Mouse (Mus musculus) lung, embryonic 14.5 days (tissue): ENCODE measurements around the gene Sh3pxd2b. TPM values are rescaled to one million over a fixed set of nuclear protein-coding genes. Genes with fewer than 3 reads are reported as not detected.

Source experiments
- ATAC-seq: fragments of 200-750 bp; cut with Nextera tagmentation; 2 replicates; pipeline ENCODE4 v1.8.0; 2017; ENCODE audit warnings: mild to moderate bottlenecking, moderate TSS enrichment, moderate library complexity; ENCODE audit not compliant: insufficient read depth
- DNase-seq: peaks from one replicate; pipeline ENCODE4 v3.0.0-alpha.2; 2015
- H3K27ac ChIP-seq: fragments of 300-500 bp; sonication (generic); 2 replicates; pipeline ENCODE4 v1.5.1; 2014; ENCODE audit warnings: low read depth, mild to moderate bottlenecking, moderate library complexity
- H3K27me3 ChIP-seq: fragments of 300-500 bp; sonication (generic); 2 replicates; pipeline ENCODE4 v1.6.1; 2014; ENCODE audit warnings: low read length, control low read depth; ENCODE audit not compliant: insufficient read depth
- H3K36me3 ChIP-seq: fragments of 300-500 bp; sonication (generic); 2 replicates; pipeline ENCODE4 v1.6.1; 2014; ENCODE audit warnings: control low read depth; ENCODE audit not compliant: insufficient read depth
- H3K4me1 ChIP-seq: fragments of 300-500 bp; sonication (generic); 2 replicates; pipeline ENCODE4 v1.6.1; 2014; ENCODE audit warnings: antibody characterized with exemption, control low read depth; ENCODE audit not compliant: insufficient read depth
- H3K4me2 ChIP-seq: fragments of 300-500 bp; sonication (generic); 2 replicates; pipeline ENCODE4 v1.6.1; 2014; ENCODE audit warnings: mild to moderate bottlenecking
- H3K4me3 ChIP-seq: fragments of 300-500 bp; sonication (generic); 2 replicates; pipeline ENCODE4 v1.5.1; 2014; ENCODE audit warnings: low read depth, low read length
- H3K9ac ChIP-seq: fragments of 300-500 bp; sonication (generic); 2 replicates; pipeline ENCODE4 v1.6.1; 2014
- H3K9me3 ChIP-seq: fragments of 300-500 bp; sonication (generic); 2 replicates; pipeline ENCODE4 v1.6.1; 2016; ENCODE audit warnings: low read depth, low read length, control low read depth
- CTCF ChIP-seq: IDR thresholded peaks from 2 replicates; pipeline ENCODE4 v1.5.1; 2016; ENCODE audit warnings: antibody characterized with exemption, low read depth
- WGBS: fragments of 180-500 bp; shearing (Covaris S2); extraction: QIAGEN DNeasy Blood & Tissue Kit; methylation state at CpG from one replicate; pipeline ENCODE4 v1.1.7; 2014; 5-methylcytosine and 5-hydroxymethylcytosine counted together
- polyA plus RNA-seq: library from polyadenylated mRNA; unstranded; fragments of >200 nt; fragmentation: Nextera tagmentation; extraction: Ambion mirVana; gene quantifications from 2 replicates; pipeline ENCODE4 v1.2.1, GENCODE M21; 2014

Gene Sh3pxd2b
- polyA plus RNA-seq, 1 experiment from 2014 or later = 31.7 TPM

DNA sequence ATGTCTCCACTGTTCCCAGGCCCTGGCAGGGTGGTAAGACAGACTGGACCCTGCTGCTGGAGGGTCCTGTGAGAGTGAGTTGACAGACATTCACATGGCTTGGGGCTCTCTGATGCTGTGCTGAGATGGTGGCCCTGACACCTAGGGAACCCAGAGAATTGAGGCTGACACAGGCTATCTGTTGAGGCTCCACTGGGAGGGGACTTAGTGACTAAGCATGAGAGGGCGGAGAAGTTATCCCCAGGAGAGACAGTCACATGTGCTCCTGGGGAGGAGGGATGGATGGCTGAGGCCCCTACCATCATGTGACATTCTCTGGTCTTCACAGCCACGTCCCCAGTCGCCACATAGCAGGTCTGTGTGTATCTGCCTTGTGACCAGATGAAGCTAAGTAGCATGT is 15.6 kb downstream of the Sh3pxd2b start:
- Histone ChIP-seq H3K27ac (peak overlapping the region; percentile 27; the same call in 1 of the 2 replicates), H3K9ac (no peak overlapping the region), H3K9me3 (no peaks in the 10 kb centered on the region), H3K4me2 (no peak overlapping the region), H3K4me3 (no peak overlapping the region), H3K4me1 (peaks cover 28% of the 10 kb centered on the region), H3K27me3 (no peaks in the 10 kb centered on the region), H3K36me3 (peaks cover 11% of the 10 kb centered on the region; the same call in 1 of the 2 replicates)
- TF ChIP-seq CTCF = no peak
- DNase-seq (no peak), ATAC-seq (peak; percentile 29; the same call in 1 of the 2 replicates)
- WGBS = 51% methylated on average over 3 of the region's 3 CpGs

DNA sequence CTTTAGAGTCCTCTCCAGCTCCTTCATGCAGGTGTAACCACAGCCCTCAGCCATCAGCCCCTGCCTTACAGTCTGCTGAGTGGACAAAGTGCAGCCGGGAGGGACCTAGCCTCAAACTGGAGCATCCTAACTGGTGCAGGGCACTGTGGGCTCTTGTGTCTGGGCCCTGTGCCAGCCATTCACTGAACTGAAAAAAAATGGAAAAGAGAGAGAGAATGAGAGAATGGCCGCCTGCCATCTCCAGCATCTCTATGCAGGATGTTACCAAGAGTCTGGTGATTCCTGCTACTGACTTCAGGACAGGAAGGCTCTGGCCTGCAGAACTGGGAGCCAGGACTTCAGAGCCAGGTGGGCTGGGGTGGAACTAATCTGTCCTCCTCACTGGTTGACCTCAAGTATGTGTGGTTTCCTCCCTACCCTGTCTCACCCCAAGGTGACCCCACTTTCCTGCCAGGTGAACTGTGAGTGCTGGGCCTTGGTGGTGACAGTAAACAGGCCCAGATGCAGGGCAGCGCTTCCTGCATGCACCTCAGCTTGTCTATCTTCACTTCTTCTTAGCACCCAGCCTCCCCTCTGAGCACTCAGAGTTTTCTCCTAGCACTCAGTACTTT is 16.1 kb downstream of the Sh3pxd2b start:
- Histone ChIP-seq H3K9ac (0 out of 2 replicates have a peak overlapping the region, but pooled peaks have one; percentile 6), H3K27me3 (no peaks in the 10 kb centered on the region), H3K9me3 (no peaks in the 10 kb centered on the region), H3K36me3 (peaks cover 11% of the 10 kb centered on the region; the same call in 1 of the 2 replicates), H3K4me2 (no peak overlapping the region), H3K4me1 (peaks cover 28% of the 10 kb centered on the region), H3K27ac (peak overlapping the region; percentile 70; the same call in 1 of the 2 replicates), H3K4me3 (no peak overlapping the region)
- TF ChIP-seq CTCF = no peak
- peak; percentile 84 for DNase-seq
- whole genome bisulfite sequencing = 28% methylated on average over 3 of the region's 3 CpGs
- peak; percentile 65 for ATAC-seq

DNA sequence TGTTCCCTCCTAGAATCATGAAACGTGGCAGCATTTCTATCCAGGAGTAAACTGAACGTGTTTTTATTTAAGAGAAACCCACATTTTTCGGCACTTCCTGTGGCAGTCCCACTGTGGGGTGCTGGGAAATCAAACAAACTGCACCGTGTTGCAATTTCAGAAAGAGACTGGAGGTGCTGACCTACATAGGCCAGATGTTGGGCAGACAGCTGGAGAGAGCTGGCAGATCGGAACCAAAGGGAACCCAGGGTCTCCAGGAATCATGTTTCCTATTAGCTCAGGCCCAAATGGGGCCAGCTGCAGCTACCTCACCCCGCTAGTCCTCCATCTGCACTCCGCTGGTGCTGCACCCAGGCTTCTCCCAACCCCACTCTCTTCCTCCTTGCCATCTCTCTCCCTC is 16.8 kb downstream of the Sh3pxd2b start:
- DNase-seq (peak; percentile 76), ATAC-seq (peak; percentile 38; the same call in 1 of the 2 replicates)
- Histone ChIP-seq H3K27me3 (no peaks in the 10 kb centered on the region), H3K36me3 (peaks cover 14% of the 10 kb centered on the region; the same call in 1 of the 2 replicates), H3K9ac (0 out of 2 replicates have a peak overlapping the region, but pooled peaks have one; percentile 6), H3K27ac (peak overlapping the region; percentile 70; the same call in 1 of the 2 replicates), H3K4me2 (no peak overlapping the region), H3K9me3 (no peaks in the 10 kb centered on the region), H3K4me3 (no peak overlapping the region), H3K4me1 (peaks cover 28% of the 10 kb centered on the region)
- no peak for TF ChIP-seq CTCF
- 50% methylated on average over 7 of the region's 7 CpGs for WGBS

DNA sequence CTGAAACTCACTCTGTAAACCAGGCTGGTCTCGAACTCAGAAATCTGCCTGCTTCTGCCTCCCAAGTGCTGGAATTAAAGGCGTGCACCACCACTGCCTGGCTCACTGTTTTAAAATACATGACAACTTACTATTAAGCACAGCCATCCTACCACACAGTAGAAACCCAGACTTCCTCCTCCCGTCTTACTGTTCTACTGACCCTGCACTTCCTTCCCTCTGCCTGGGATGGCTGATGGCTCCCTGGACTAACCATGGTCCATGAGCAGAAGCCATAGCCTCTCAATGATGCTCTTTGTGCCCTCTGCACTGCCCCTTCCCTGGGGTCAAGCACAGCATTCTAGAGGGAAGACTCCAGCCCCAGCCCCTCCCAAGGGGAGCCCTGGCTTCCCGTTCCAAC is 17.9 kb downstream of the Sh3pxd2b start:
- ATAC-seq (no peak), DNase-seq (no peak)
- Histone ChIP-seq H3K4me2 (no peak overlapping the region), H3K27ac (peak overlapping the region; percentile 26; the same call in 1 of the 2 replicates), H3K4me3 (no peak overlapping the region), H3K9ac (no peak overlapping the region), H3K9me3 (no peaks in the 10 kb centered on the region), H3K27me3 (no peaks in the 10 kb centered on the region), H3K36me3 (peaks cover 10% of the 10 kb centered on the region; the same call in 1 of the 2 replicates), H3K4me1 (peaks cover 28% of the 10 kb centered on the region)
- TF ChIP-seq CTCF = no peak
- 76% methylated on average over 4 of the region's 4 CpGs for WGBS

GRCm38 (mm10) chr11:32367056-32367455 is 19.4 kb downstream of the Sh3pxd2b start:
- H3K36me3 ChIP-seq = peaks cover 13% of the 10 kb centered on the region
- DNase-seq = no peak
- no peaks in the 10 kb centered on the region for H3K9me3 ChIP-seq
- peaks cover 28% of the 10 kb centered on the region for H3K4me1 ChIP-seq
- H3K27me3 ChIP-seq = no peaks in the 10 kb centered on the region
- 49% methylated on average over 2 of the region's 2 CpGs for WGBS
- ATAC-seq = no peak
- peak overlapping the region; percentile 26; the same call in 1 of the 2 replicates for H3K27ac ChIP-seq
- no peak overlapping the region for H3K4me2 ChIP-seq
- no peak for TF ChIP-seq CTCF
- no peak overlapping the region for H3K9ac ChIP-seq
- no peak overlapping the region for H3K4me3 ChIP-seq

GRCm38 (mm10) chr11:32368986-32369385 is 21.4 kb downstream of the Sh3pxd2b start:
- no peak for DNase-seq
- H3K4me2 ChIP-seq = no peak overlapping the region
- H3K4me1 ChIP-seq = peaks cover 19% of the 10 kb centered on the region
- H3K27ac ChIP-seq = no peak overlapping the region
- no peak for ATAC-seq
- H3K9ac ChIP-seq = no peak overlapping the region
- WGBS = 86% methylated on average over 3 of the region's 3 CpGs
- H3K9me3 ChIP-seq = no peaks in the 10 kb centered on the region
- no peak for TF ChIP-seq CTCF
- H3K27me3 ChIP-seq = no peaks in the 10 kb centered on the region
- H3K4me3 ChIP-seq = no peak overlapping the region
- peaks cover 29% of the 10 kb centered on the region for H3K36me3 ChIP-seq

DNA sequence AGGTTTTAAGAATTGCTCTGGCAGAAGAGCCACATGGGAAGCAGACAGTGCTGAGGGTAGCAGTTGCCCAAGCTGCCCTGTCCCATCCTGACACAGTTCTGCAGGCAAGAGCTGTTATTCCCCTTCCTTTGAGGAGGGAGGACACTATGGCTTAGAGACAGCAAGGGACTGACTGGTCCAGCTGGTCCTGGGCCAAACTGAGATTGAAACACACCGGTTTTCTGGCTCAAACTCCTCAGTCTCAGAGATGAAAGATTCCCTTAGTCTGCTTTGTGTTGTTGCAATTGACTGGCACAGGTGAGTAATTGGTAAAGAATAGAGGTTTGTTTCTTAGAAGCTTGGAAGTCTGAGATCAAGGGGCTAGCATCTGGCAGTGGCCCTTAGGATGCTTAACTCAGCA is 23.3 kb downstream of the Sh3pxd2b start:
- H3K9me3 ChIP-seq = no peaks in the 10 kb centered on the region
- no peaks in the 10 kb centered on the region for H3K27me3 ChIP-seq
- H3K27ac ChIP-seq = no peak overlapping the region
- H3K4me2 ChIP-seq = no peak overlapping the region
- H3K4me3 ChIP-seq = no peak overlapping the region
- DNase-seq = no peak
- TF ChIP-seq CTCF = no peak
- no peak overlapping the region for H3K9ac ChIP-seq
- ATAC-seq = no peak
- H3K4me1 ChIP-seq = peaks cover 11% of the 10 kb centered on the region
- 46% methylated on average over 1 of the region's 1 CpGs for WGBS
- H3K36me3 ChIP-seq = peaks cover 43% of the 10 kb centered on the region
